Mouse (Mus musculus) hindbrain, embryonic 14.5 days (tissue): ENCODE results near the gene Bbs5. TPM values are rescaled to one million over a fixed set of nuclear protein-coding genes. Genes with fewer than 3 reads are reported as not detected.

Experiments
- ATAC-seq: fragments of 200-750 bp; cut with Nextera tagmentation; 2 replicates; pipeline ENCODE4 v1.8.0; 2017; ENCODE audit warnings: moderate number of reproducible peaks, mild to moderate bottlenecking, moderate TSS enrichment, moderate library complexity; ENCODE audit not compliant: low FRiP score
- DNase-seq: peaks from one replicate; pipeline ENCODE4 v3.0.0-alpha.2; 2015; ENCODE audit warnings: low spot score
- H3K27ac ChIP-seq: fragments of 300-500 bp; sonication (generic); 2 replicates; pipeline ENCODE4 v1.5.1; 2014; ENCODE audit warnings: mild to moderate bottlenecking, moderate library complexity
- H3K27me3 ChIP-seq: fragments of 300-500 bp; sonication (generic); 2 replicates; pipeline ENCODE4 v1.6.1; 2014; ENCODE audit warnings: mild to moderate bottlenecking, low read length, mixed read lengths; ENCODE audit not compliant: control insufficient read depth, insufficient read depth
- H3K36me3 ChIP-seq: fragments of 300-500 bp; sonication (generic); replicated peaks from 2 replicates; pipeline ENCODE4 v1.6.1; 2014; ENCODE audit not compliant: control insufficient read depth, insufficient read depth
- H3K4me1 ChIP-seq: fragments of 300-500 bp; sonication (generic); replicated peaks from 2 replicates; pipeline ENCODE4 v1.6.1; 2014; ENCODE audit warnings: antibody characterized with exemption, low read length, mixed read lengths; ENCODE audit not compliant: control insufficient read depth, insufficient read depth
- H3K4me2 ChIP-seq: fragments of 300-500 bp; sonication (generic); replicated peaks from 2 replicates; pipeline ENCODE4 v1.6.1; 2014; ENCODE audit warnings: mild to moderate bottlenecking, moderate library complexity
- H3K4me3 ChIP-seq: fragments of 300-500 bp; sonication (generic); replicated peaks from 2 replicates; pipeline ENCODE4 v1.5.1; 2014; ENCODE audit warnings: mild to moderate bottlenecking, low read length
- H3K9ac ChIP-seq: fragments of 300-500 bp; sonication (generic); 2 replicates; pipeline ENCODE4 v1.6.1; 2014
- H3K9me3 ChIP-seq: fragments of 300-500 bp; sonication (generic); 2 replicates; pipeline ENCODE4 v1.6.1; 2016; ENCODE audit warnings: low read length; ENCODE audit not compliant: control insufficient read depth
- WGBS: fragments of 180-500 bp; shearing (Covaris S2); extraction: QIAGEN DNeasy Blood & Tissue Kit; methylation state at CpG from one replicate; pipeline ENCODE4 v1.1.7; 2014; 5-methylcytosine and 5-hydroxymethylcytosine counted together
- polyA plus RNA-seq: library from polyadenylated mRNA; unstranded; fragments of >200 nt; fragmentation: Nextera tagmentation; extraction: Ambion mirVana; gene quantifications from 2 replicates; pipeline ENCODE4 v1.2.1, GENCODE M21; 2014

Gene Bbs5
- polyA plus RNA-seq, result 22.5 and 24.7 TPM in 2 replicates

GRCm38 (mm10) chr2:69646726-69647490 lies at the start of gene Bbs5:
Gene Bbs5 (plus strand): TSS chr2:69647171.
- Histone ChIP-seq H3K4me2 (peak within 1 kb of the TSS; percentile 71), H3K4me1 (peaks cover 7% of the 10 kb centered on the region; the same call in 1 of the 2 replicates), H3K36me3 (0 out of 2 replicates have a peak, but pooled peaks cover under 1% of the 10 kb centered on the region), H3K9me3 (no peaks in the 10 kb centered on the region), H3K4me3 (peak within 1 kb of the TSS; percentile 66), H3K27me3 (no peaks in the 10 kb centered on the region), H3K9ac (peak within 1 kb of the TSS; percentile 75), H3K27ac (no peak within 1 kb of the TSS)
- DNase-seq (peak; percentile 87), ATAC-seq (peak; percentile 96)
- WGBS, result 3% methylated on average over 43 of the region's 43 CpGs

DNA sequence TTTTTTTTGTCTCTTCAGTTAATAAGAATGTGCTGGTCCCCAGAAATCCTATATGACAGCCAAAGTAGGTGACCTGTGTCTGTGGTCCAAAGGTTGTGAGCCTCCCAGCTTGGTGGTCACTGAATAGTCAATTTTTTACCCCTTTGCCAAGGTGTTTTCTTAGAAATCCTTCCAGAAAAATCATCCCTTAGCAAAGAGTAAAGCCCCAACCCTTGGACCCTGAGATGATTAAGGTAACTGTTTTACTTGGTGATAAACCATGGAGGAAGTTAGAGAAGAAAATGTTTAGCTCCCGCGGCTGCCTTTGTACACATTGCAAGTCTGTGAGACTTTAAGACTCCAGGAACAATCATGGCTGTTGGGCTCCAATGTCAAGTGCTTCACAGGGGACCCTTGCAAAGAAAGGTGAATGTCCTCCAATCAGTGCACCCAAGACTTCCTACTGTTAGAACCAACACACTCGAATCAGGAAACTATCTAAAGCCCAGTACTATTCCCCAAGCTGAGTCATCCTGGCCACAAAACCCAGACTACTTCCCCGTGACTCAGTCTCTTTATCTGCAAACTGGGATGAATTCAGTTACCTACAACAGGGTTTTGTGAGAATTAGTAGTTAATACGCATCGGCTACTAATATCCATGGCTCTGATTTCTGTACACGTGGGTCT lies 43.1 kb upstream of the Bbs5 start:
- Histone ChIP-seq H3K4me3 (no peak overlapping the region), H3K27ac (no peak overlapping the region), H3K4me1 (no peaks in the 10 kb centered on the region), H3K36me3 (no peaks in the 10 kb centered on the region), H3K27me3 (no peaks in the 10 kb centered on the region), H3K4me2 (no peak overlapping the region), H3K9me3 (no peaks in the 10 kb centered on the region), H3K9ac (no peak overlapping the region)
- no peak for DNase-seq
- 92% methylated on average over 7 of the region's 7 CpGs for WGBS
- ATAC-seq, result no peak

- H3K27ac ChIP-seq, result no peak overlapping the region
- H3K4me3 ChIP-seq, result no peak overlapping the region
- DNase-seq (no peak), ATAC-seq (no peak)
- no peaks in the 10 kb centered on the region for H3K27me3 ChIP-seq
- H3K9ac ChIP-seq, result no peak overlapping the region
- H3K4me1 ChIP-seq, result no peaks in the 10 kb centered on the region
- no peak overlapping the region for H3K4me2 ChIP-seq
- 82% methylated on average over 3 of the region's 3 CpGs for WGBS
- no peaks in the 10 kb centered on the region for H3K36me3 ChIP-seq
- no peaks in the 10 kb centered on the region for H3K9me3 ChIP-seq
Observed at GRCm38 (mm10) chr2:69606621-69607020, 40.4 kb upstream of the Bbs5 start.

DNA sequence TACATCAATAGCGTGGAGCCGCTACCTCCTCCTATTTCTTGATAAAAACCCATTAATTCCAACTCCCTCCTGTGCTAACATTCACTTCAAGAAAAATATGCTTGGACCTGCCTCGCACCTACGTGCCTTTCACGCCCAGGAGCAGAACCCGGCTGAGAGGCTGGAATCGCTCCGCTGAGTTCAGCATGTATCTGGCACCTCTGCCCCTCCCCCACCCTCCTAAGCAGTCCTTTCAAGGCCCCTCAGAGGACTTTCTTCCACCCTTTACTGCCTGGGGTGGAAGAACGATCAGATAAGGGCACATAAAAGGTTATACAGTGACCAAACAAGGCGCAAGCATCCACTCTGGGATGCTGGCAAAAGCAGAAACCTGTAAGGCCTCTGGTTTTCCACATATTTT lies 34.7 kb upstream of the Bbs5 start:
- WGBS, result 12% methylated on average over 10 of the region's 10 CpGs
- Histone ChIP-seq H3K4me2 (no peak overlapping the region), H3K4me1 (peaks cover 5% of the 10 kb centered on the region; the same call in 1 of the 2 replicates), H3K36me3 (no peaks in the 10 kb centered on the region), H3K4me3 (no peak overlapping the region), H3K9me3 (no peaks in the 10 kb centered on the region), H3K27me3 (no peaks in the 10 kb centered on the region), H3K9ac (no peak overlapping the region), H3K27ac (no peak overlapping the region)
- DNase-seq (no peak), ATAC-seq (no peak)

DNA sequence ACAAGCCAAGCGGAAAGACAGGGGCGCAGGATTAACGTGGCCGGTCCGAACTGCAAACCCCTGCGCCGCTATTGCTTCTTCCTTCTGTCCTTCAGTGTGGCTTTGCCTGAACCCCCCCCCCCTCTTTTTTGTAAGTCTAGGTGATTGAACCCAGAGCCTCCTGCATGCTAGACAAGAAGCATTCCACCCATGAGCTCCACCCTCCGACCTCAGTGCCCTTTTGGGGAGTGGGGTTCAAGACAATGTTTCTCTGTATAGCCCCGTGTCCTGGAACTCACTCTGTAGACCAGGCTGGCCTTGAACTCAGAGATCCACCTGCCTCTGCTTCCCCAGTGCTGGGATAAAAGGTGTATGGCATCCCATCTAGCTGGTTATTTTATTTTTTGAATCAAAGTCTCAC lies 34.3 kb upstream of the Bbs5 start:
- H3K36me3 ChIP-seq, result no peaks in the 10 kb centered on the region
- no peak overlapping the region for H3K4me3 ChIP-seq
- no peaks in the 10 kb centered on the region for H3K9me3 ChIP-seq
- DNase-seq (no peak), ATAC-seq (no peak)
- no peak overlapping the region for H3K27ac ChIP-seq
- H3K9ac ChIP-seq, result no peak overlapping the region
- WGBS, result 64% methylated on average over 9 of the region's 9 CpGs
- H3K27me3 ChIP-seq, result no peaks in the 10 kb centered on the region
- H3K4me2 ChIP-seq, result no peak overlapping the region
- H3K4me1 ChIP-seq, result peaks cover 5% of the 10 kb centered on the region; the same call in 1 of the 2 replicates

DNA sequence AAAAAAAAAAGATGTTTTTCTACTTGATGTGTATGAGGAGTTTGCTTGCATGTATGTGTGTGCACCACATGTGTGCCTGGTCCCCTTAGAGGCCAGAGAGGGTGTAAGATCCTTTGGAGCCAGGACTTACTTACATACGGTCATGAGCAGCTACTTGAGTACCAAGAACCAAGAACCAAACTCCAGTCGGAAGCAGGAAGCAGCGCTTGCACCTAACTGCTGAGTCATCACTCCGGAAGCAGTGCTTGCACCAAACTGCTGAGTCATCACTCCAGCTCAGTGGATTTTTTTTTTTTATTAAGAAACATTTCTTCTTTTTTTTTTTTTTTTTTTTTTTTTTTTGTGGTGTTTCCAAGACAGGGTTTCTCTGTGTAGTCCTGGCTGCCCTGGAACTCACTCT lies 33.7 kb upstream of the Bbs5 start:
- WGBS, result 71% methylated on average over 4 of the region's 4 CpGs
- ATAC-seq (no peak), DNase-seq (no peak)

GRCm38 (mm10) chr2:69618336-69618735 lies 28.6 kb upstream of the Bbs5 start:
- DNase-seq, result no peak
- no peak for ATAC-seq
- H3K4me3 ChIP-seq, result no peak overlapping the region

More for the DNA sequence above, 33.7 kb upstream of the Bbs5 start:
- no peaks in the 10 kb centered on the region for H3K36me3 ChIP-seq
- H3K4me2 ChIP-seq, result no peak overlapping the region
- H3K4me3 ChIP-seq, result no peak overlapping the region
- H3K9ac ChIP-seq, result no peak overlapping the region
- H3K4me1 ChIP-seq, result peaks cover 5% of the 10 kb centered on the region; the same call in 1 of the 2 replicates
- H3K27me3 ChIP-seq, result no peaks in the 10 kb centered on the region
- H3K9me3 ChIP-seq, result no peaks in the 10 kb centered on the region
- H3K27ac ChIP-seq, result no peak overlapping the region

GRCm38 (mm10) chr2:69619286-69619685 lies 27.7 kb upstream of the Bbs5 start:
- no peaks in the 10 kb centered on the region for H3K36me3 ChIP-seq
- no peaks in the 10 kb centered on the region for H3K9me3 ChIP-seq
- no peaks in the 10 kb centered on the region for H3K27me3 ChIP-seq
- no peaks in the 10 kb centered on the region for H3K4me1 ChIP-seq
- no peak for DNase-seq
- no peak overlapping the region for H3K9ac ChIP-seq
- H3K4me3 ChIP-seq, result no peak overlapping the region
- H3K4me2 ChIP-seq, result no peak overlapping the region
- no peak for ATAC-seq
- H3K27ac ChIP-seq, result no peak overlapping the region

More at GRCm38 (mm10) chr2:69618336-69618735, 28.6 kb upstream of the Bbs5 start:
- Histone ChIP-seq H3K9me3 (no peaks in the 10 kb centered on the region), H3K27me3 (no peaks in the 10 kb centered on the region), H3K4me1 (no peaks in the 10 kb centered on the region), H3K9ac (no peak overlapping the region), H3K4me2 (no peak overlapping the region), H3K27ac (no peak overlapping the region), H3K36me3 (no peaks in the 10 kb centered on the region)

- 62% methylated on average over 17 of the region's 17 CpGs for WGBS
- H3K9ac ChIP-seq, result no peak overlapping the region; the same call in 1 of the 2 replicates
Observed at GRCm38 (mm10) chr2:69629215-69629614, 17.8 kb upstream of the Bbs5 start.

More at GRCm38 (mm10) chr2:69629215-69629614, 17.8 kb upstream of the Bbs5 start:
- Histone ChIP-seq H3K4me1 (no peaks in the 10 kb centered on the region), H3K27ac (no peak overlapping the region), H3K27me3 (no peaks in the 10 kb centered on the region), H3K4me2 (peak overlapping the region; percentile 12; the same call in 1 of the 2 replicates), H3K4me3 (no peak overlapping the region), H3K36me3 (no peaks in the 10 kb centered on the region), H3K9me3 (no peaks in the 10 kb centered on the region)
- ATAC-seq, result 0 out of 2 replicates have a peak, but pooled peaks have one; percentile 6
- DNase-seq, result no peak
